Mouse (Mus musculus): ENCODE data around the gene Vmn1r132.
"Not testable (repeated sequence)": the region's sequence is repeated elsewhere in the genome, so short reads cannot be mapped to it uniquely, and the experiment has no call there.

The Vmn1r132 gene

DNA sequence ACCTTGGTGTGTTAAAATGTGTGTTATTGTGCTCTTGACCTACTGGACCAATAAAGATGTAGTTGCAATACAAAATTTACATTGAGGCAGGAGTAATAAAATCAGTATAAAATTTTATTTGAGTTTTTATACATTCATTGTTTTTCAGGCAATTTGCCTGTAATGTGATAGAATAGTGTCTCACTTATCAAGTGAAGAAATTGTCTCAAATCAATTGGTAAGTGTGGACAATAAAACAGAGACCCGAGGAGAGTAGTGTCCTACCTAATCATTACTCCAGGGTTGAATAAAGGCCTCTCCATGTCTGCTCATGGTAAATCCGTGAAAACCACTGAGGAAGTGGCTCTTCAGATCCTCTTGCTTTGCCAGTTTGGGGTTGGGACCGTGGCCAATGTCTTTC, at the start of gene Vmn1r132:
Gene Vmn1r132, plus strand, starts transcription at position 301 of the 400 bp plus-strand sequence.
- DNase-seq (ENCODE audit: extremely low spot score, low read depth, low spot score) = not testable (repeated sequence)
